Mouse (Mus musculus): ENCODE results near the gene Ly6g6c. TPM values are rescaled to one million over a fixed set of nuclear protein-coding genes. Genes with fewer than 3 reads are reported as not detected.
"Not testable (repeated sequence)": the region's sequence is repeated elsewhere in the genome, so short reads cannot be mapped to it uniquely, and the experiment has no call there.

Gene Ly6g6c
- polyA plus RNA-seq, 1 experiment from 2014 or later, result not detected

DNA sequence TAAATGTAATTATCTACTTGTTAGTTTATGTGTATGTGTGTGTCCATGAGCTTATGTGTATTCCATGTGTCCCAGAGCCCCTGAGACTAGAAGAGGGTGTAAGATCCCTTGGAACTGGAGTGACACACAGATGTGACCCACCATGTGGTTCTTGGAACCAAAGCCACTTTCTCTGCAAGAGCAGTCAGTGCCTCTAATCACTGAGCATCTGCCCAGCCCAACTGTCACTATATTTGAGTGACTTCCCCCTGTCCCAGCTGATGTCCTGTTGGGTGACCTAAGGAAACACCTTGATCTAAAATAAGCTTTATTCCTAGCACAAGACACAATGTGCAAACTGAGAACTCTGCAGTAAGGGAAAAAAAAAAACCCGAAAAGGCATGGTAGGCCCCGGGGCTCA lies 36.9 kb upstream of the Ly6g6c start:
- Histone ChIP-seq H3K4me1 (ENCODE audit: control insufficient read depth, insufficient read depth, low read length) (no peaks in the 10 kb centered on the region; the same call in 1 of the 2 replicates), H3K36me3 (ENCODE audit: control insufficient read depth, insufficient read depth, low read length) (no peaks in the 10 kb centered on the region), H3K9ac (ENCODE audit: low read depth, low read length) (no peak overlapping the region), H3K4me3 (ENCODE audit: low read depth, low read length) (no peak overlapping the region), H3K9me3 (replicated peaks; ENCODE audit: control insufficient read depth, low read length, poor library complexity, severe bottlenecking) (no peaks in the 10 kb centered on the region), H3K27ac (ENCODE audit: low read length) (no peak overlapping the region), H3K4me2 (ENCODE audit: low read length) (no peak overlapping the region), H3K27me3 (ENCODE audit: control insufficient read depth, insufficient read depth, low read depth, low read length) (no peaks in the 10 kb centered on the region)
- 86% methylated on average over 2 of the region's 2 CpGs for WGBS
- no peak for ATAC-seq

DNA sequence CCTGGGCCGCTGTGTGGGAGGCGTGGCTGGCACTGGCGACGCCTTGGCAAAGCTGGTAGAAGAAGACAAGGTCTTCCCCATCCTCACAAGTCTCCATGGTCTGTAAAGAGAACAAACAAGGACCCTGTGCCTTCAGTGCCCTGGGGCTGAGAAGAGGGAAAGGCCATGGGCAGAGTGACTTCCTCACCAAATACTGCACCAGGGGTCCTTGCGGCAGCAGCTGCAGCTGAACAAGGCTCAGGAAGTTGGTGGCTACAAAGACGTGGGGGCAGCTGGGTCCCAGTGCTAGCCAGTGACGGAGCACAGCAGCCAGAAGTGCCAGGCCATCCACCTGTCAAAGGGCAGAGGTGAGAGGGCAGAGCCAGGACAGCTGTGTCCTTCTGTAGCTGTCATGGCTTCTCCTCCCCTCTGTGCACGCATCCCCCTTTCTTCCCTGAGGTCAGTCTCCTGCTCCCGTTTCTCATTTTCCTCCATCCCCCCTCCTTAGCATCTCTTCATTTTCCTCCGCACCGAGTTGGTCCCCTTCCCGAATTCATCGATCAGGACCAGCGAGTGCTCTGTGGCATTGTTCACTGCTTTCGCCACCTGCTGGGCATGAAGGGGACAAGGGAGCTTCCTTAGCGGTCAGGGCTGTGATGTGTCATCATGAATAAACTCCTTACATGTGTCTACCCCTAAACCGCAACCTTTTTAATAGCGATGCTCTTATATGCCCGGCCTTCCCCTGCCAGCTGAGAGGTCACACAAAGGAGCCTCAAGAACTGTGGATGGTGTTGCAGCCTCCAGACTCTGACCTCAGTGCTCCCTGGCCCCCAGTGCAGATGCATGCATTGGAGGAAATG lies 35.3 kb upstream of the Ly6g6c start:
- Histone ChIP-seq H3K4me2 (ENCODE audit: low read length) (peak overlapping the region; percentile 56), H3K9me3 (replicated peaks; ENCODE audit: control insufficient read depth, low read length, poor library complexity, severe bottlenecking) (no peaks in the 10 kb centered on the region), H3K4me3 (ENCODE audit: low read depth, low read length) (0 out of 2 replicates have a peak overlapping the region, but pooled peaks have one; percentile 10), H3K27me3 (ENCODE audit: control insufficient read depth, insufficient read depth, low read depth, low read length) (no peaks in the 10 kb centered on the region), H3K4me1 (ENCODE audit: control insufficient read depth, insufficient read depth, low read length) (no peaks in the 10 kb centered on the region; the same call in 1 of the 2 replicates), H3K9ac (ENCODE audit: low read depth, low read length) (peak overlapping the region; percentile 43; the same call in 1 of the 2 replicates), H3K36me3 (ENCODE audit: control insufficient read depth, insufficient read depth, low read length) (no peaks in the 10 kb centered on the region), H3K27ac (ENCODE audit: low read length) (no peak overlapping the region)
- WGBS, result 34% methylated on average over 19 of the region's 19 CpGs
- ATAC-seq, result no peak

DNA sequence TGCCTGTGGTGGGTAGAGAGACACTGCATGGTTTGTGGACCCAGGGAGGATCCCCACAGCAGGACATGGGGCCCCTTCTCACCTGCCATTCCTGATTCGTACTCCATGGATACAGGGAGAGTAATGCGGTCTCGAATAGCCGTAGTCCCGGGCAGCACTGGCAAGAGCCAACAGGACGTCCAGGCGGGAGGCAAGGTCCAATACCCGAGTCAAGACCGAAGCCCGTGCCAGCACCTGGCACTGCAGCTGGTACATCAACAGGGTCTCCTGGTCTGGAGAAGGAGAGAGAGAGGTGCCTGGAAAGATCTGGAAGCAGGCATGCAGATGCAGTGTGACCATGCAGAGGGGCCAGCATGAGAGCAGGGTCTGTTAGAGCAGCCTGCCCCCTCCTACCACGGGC lies 33.9 kb upstream of the Ly6g6c start:
- no peaks in the 10 kb centered on the region; the same call in 1 of the 2 replicates for H3K4me1 ChIP-seq (ENCODE audit: control insufficient read depth, insufficient read depth, low read length)
- WGBS, result 94% methylated on average over 11 of the region's 11 CpGs
- no peak overlapping the region for H3K4me2 ChIP-seq (ENCODE audit: low read length)
- no peak for ATAC-seq
- H3K9ac ChIP-seq (ENCODE audit: low read depth, low read length), result no peak overlapping the region
- no peaks in the 10 kb centered on the region for H3K9me3 ChIP-seq (replicated peaks; ENCODE audit: control insufficient read depth, low read length, poor library complexity, severe bottlenecking)
- no peak overlapping the region for H3K4me3 ChIP-seq (ENCODE audit: low read depth, low read length)
- no peak overlapping the region for H3K27ac ChIP-seq (ENCODE audit: low read length)
- no peaks in the 10 kb centered on the region for H3K36me3 ChIP-seq (ENCODE audit: control insufficient read depth, insufficient read depth, low read length)
- no peaks in the 10 kb centered on the region for H3K27me3 ChIP-seq (ENCODE audit: control insufficient read depth, insufficient read depth, low read depth, low read length)

DNA sequence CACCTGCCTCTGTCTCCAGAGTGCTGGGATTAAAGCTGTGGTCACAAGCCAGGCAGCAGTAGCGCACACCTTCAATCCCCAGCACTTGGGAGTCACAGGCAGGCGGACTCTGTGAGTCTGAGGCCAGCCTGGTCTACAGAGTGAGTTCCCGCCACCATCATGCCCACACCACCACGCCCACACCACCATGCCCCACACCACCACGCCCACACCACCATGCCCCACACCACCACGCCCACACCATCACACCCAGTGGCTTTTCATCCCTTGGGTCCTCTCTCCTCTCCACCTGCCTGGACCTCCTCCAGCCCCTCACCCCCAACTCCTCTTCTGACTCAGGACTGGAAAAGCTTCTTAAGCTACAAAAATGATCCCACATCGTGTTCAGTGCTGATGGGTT lies 33.3 kb upstream of the Ly6g6c start:
- Histone ChIP-seq H3K4me1 (ENCODE audit: control insufficient read depth, insufficient read depth, low read length) (no peaks in the 10 kb centered on the region; the same call in 1 of the 2 replicates), H3K4me2 (ENCODE audit: low read length) (no peak overlapping the region), H3K9ac (ENCODE audit: low read depth, low read length) (no peak overlapping the region), H3K9me3 (replicated peaks; ENCODE audit: control insufficient read depth, low read length, poor library complexity, severe bottlenecking) (no peaks in the 10 kb centered on the region), H3K27me3 (ENCODE audit: control insufficient read depth, insufficient read depth, low read depth, low read length) (no peaks in the 10 kb centered on the region), H3K27ac (ENCODE audit: low read length) (no peak overlapping the region), H3K4me3 (ENCODE audit: low read depth, low read length) (no peak overlapping the region), H3K36me3 (ENCODE audit: control insufficient read depth, insufficient read depth, low read length) (no peaks in the 10 kb centered on the region)
- ATAC-seq, result no peak
- 84% methylated on average over 7 of the region's 7 CpGs for WGBS

DNA sequence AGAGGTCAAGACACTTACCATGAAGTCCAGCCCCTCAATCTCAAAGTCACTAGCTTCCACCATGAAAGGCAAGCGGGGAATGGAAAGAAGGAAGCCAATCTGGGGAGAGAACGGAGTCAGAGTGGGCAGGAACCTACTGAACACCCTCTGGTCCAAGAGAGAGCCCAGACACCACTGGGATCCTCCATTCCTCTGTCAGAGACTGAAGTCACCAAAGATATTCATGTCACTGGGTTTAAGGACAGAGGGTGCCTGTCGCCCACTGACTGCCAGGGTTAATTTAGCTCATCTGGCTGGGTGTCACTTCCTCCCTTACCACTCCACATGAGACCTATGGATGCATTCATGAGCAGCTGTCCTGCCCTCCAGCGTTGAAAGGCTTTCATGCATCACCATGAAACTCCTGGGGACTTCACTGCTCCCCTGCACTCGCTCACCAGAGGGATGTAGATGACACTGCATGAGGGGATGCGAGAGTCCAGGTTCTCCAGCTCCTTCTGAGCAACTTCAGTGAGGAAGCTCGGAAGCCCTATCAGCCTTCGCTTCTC lies 32.8 kb upstream of the Ly6g6c start:
- H3K4me1 ChIP-seq (ENCODE audit: control insufficient read depth, insufficient read depth, low read length), result no peaks in the 10 kb centered on the region
- 72% methylated on average over 8 of the region's 8 CpGs for WGBS
- H3K36me3 ChIP-seq (ENCODE audit: control insufficient read depth, insufficient read depth, low read length), result no peaks in the 10 kb centered on the region
- no peak overlapping the region for H3K27ac ChIP-seq (ENCODE audit: low read length)
- H3K9me3 ChIP-seq (replicated peaks; ENCODE audit: control insufficient read depth, low read length, poor library complexity, severe bottlenecking), result no peaks in the 10 kb centered on the region
- no peak overlapping the region for H3K4me3 ChIP-seq (ENCODE audit: low read depth, low read length)
- H3K9ac ChIP-seq (ENCODE audit: low read depth, low read length), result no peak overlapping the region
- no peaks in the 10 kb centered on the region for H3K27me3 ChIP-seq (ENCODE audit: control insufficient read depth, insufficient read depth, low read depth, low read length)
- no peak overlapping the region for H3K4me2 ChIP-seq (ENCODE audit: low read length)
- ATAC-seq, result no peak

DNA sequence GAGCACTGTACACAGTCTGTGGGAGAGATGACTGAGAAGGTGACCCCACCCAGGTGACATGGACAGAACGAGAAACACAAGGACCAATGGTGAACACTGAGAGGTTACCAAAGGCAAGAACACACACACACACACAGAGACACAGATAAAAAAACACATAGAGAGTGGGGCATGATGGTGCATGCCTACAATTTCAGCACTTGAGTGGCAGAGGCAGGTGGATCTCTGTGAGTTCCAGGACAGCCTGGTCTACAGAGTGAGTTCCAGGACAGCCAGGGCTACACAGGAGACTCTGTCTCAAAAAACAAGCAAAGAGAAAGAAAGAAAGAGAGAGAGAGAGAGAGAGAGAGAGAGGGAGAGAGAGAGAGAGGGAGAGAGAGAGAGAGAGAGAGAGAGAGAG lies 31.5 kb upstream of the Ly6g6c start:
- not testable (repeated sequence) for H3K27me3 ChIP-seq (ENCODE audit: control insufficient read depth, insufficient read depth, low read depth, low read length); ATAC-seq; H3K36me3 ChIP-seq (ENCODE audit: control insufficient read depth, insufficient read depth, low read length); H3K4me2 ChIP-seq (ENCODE audit: low read length); H3K4me1 ChIP-seq (ENCODE audit: control insufficient read depth, insufficient read depth, low read length); H3K4me3 ChIP-seq (ENCODE audit: low read depth, low read length); H3K9ac ChIP-seq (ENCODE audit: low read depth, low read length); H3K27ac ChIP-seq (ENCODE audit: low read length); H3K9me3 ChIP-seq (replicated peaks; ENCODE audit: control insufficient read depth, low read length, poor library complexity, severe bottlenecking)
- 75% methylated on average over 1 of the region's 1 CpGs for WGBS

DNA sequence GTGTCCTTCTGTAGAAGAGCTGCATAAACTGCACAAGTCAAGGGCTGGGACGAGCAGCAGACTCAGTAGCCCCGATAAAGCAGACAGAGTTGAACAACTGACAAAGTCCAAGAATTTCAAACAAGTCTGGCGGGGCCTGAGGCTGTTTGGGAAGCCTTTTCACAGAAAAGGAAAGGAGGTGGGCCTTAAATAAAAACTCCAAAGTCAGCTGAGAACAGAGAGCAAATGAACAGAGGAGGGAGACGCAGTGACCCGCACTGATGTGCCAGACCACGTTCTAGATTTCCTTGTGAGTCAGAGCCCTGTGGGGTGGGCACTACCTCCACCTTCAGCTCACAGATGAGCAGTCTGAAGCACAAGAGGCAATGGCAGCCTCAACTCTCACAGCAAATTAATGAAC lies 30.3 kb upstream of the Ly6g6c start:
- Histone ChIP-seq H3K27ac (ENCODE audit: low read length) (no peak overlapping the region), H3K4me3 (ENCODE audit: low read depth, low read length) (no peak overlapping the region), H3K9ac (ENCODE audit: low read depth, low read length) (no peak overlapping the region), H3K4me2 (ENCODE audit: low read length) (no peak overlapping the region), H3K27me3 (ENCODE audit: control insufficient read depth, insufficient read depth, low read depth, low read length) (no peaks in the 10 kb centered on the region), H3K4me1 (ENCODE audit: control insufficient read depth, insufficient read depth, low read length) (no peaks in the 10 kb centered on the region), H3K36me3 (ENCODE audit: control insufficient read depth, insufficient read depth, low read length) (no peaks in the 10 kb centered on the region), H3K9me3 (replicated peaks; ENCODE audit: control insufficient read depth, low read length, poor library complexity, severe bottlenecking) (no peaks in the 10 kb centered on the region)
- no peak for ATAC-seq
- WGBS, result 77% methylated on average over 6 of the region's 6 CpGs

DNA sequence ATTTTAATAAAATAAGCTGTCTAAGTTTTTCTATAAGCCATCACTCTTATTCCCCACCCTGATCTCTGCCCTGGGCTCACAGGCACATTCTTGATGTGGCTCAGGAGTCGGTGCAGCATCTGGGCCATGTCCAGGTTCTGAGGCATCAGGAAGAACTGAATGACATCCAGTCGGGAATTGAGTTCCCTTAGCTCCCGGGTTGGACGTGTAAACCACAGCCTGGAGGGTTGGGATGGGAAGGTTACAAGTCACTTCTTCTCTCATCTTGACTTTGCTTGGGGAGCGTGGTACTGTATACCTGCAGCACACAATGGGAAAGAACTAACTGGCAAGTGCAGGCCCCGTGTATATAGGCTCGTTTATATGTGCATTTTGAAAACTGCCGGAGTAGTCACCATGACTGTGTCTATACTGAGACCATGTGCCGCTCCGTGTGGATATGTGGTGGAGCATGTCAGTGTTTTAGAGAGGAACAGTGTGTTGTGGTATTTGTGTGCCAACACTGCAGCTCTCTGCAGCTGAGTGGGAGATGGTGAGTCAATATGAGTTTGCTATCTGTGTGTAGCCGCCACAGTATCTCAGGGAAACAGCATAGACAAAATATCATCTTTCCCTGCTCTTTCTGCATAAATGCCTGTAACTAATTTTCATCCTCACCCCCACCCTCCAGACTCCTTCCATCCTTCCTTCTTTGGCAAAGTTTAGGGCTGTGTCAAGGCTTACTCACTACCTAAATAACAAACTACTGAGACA lies 25.9 kb upstream of the Ly6g6c start:
- no peaks in the 10 kb centered on the region for H3K4me1 ChIP-seq (ENCODE audit: control insufficient read depth, insufficient read depth, low read length)
- H3K36me3 ChIP-seq (ENCODE audit: control insufficient read depth, insufficient read depth, low read length), result no peaks in the 10 kb centered on the region
- no peaks in the 10 kb centered on the region for H3K9me3 ChIP-seq (replicated peaks; ENCODE audit: control insufficient read depth, low read length, poor library complexity, severe bottlenecking)
- 89% methylated on average over 11 of the region's 11 CpGs for WGBS
- H3K9ac ChIP-seq (ENCODE audit: low read depth, low read length), result no peak overlapping the region
- H3K27me3 ChIP-seq (ENCODE audit: control insufficient read depth, insufficient read depth, low read depth, low read length), result no peaks in the 10 kb centered on the region
- H3K4me3 ChIP-seq (ENCODE audit: low read depth, low read length), result no peak overlapping the region
- no peak for ATAC-seq
- H3K27ac ChIP-seq (ENCODE audit: low read length), result no peak overlapping the region
- H3K4me2 ChIP-seq (ENCODE audit: low read length), result no peak overlapping the region

DNA sequence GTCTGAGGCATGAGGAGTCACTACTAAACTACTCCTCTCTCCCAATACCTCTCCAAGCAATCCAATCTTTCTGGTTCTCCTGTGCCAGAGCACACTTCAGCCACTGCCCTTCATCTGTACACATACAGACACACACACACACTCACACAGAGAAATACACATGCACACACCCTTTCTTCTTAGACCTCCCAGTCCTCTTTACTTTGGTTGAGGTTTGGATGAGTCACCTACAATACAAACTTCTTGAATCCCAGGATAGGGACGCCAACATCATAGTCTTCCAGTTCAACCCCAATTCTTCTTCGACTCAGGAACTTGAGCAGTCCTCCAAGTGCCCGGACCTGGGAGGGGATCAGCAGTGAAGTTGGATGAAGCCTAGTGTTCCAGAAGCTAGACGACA lies 21.4 kb upstream of the Ly6g6c start:
- no peak for ATAC-seq
- H3K27ac ChIP-seq (ENCODE audit: low read length), result no peak overlapping the region
- no peaks in the 10 kb centered on the region for H3K36me3 ChIP-seq (ENCODE audit: control insufficient read depth, insufficient read depth, low read length)
- no peaks in the 10 kb centered on the region for H3K27me3 ChIP-seq (ENCODE audit: control insufficient read depth, insufficient read depth, low read depth, low read length)
- no peak overlapping the region for H3K9ac ChIP-seq (ENCODE audit: low read depth, low read length)
- H3K4me1 ChIP-seq (ENCODE audit: control insufficient read depth, insufficient read depth, low read length), result no peaks in the 10 kb centered on the region; the same call in 1 of the 2 replicates
- H3K9me3 ChIP-seq (replicated peaks; ENCODE audit: control insufficient read depth, low read length, poor library complexity, severe bottlenecking), result no peaks in the 10 kb centered on the region
- WGBS, result 92% methylated on average over 4 of the region's 4 CpGs
- H3K4me2 ChIP-seq (ENCODE audit: low read length), result no peak overlapping the region
- H3K4me3 ChIP-seq (ENCODE audit: low read depth, low read length), result no peak overlapping the region
